Mouse (Mus musculus): ENCODE measurements around the gene Ppp4c.

The Ppp4c gene

GRCm38 (mm10) chr7:126791851-126792720 is at the start of gene Ppp4c:
TSS of gene Ppp4c (minus strand) at chr7:126792496.
- peak; percentile 92 for DNase-seq (ENCODE audit: extremely low read depth, insufficient read length, low spot score)

- no peak for DNase-seq (ENCODE audit: extremely low read depth, insufficient read length, low spot score)
These were observed 41.0 kb upstream of the Ppp4c start for GRCm38 (mm10) chr7:126833294-126833693.

- DNase-seq (ENCODE audit: extremely low read depth, insufficient read length, low spot score) = peak; percentile 63
These were observed 39.8 kb upstream of the Ppp4c start for GRCm38 (mm10) chr7:126832036-126832598.

- DNase-seq (ENCODE audit: extremely low read depth, insufficient read length, low spot score) = no peak
These were observed 39.2 kb upstream of the Ppp4c start, which contains the start of gene 4930451I11Rik for GRCm38 (mm10) chr7:126831539-126831938. TSS of gene 4930451I11Rik (minus strand) at chr7:126831639.

- no peak for DNase-seq (ENCODE audit: extremely low read depth, insufficient read length, low spot score)
These were observed 33.7 kb upstream of the Ppp4c start for GRCm38 (mm10) chr7:126825952-126826351.

GRCm38 (mm10) chr7:126825403-126825802 is 33.1 kb upstream of the Ppp4c start:
- no peak for DNase-seq (ENCODE audit: extremely low read depth, insufficient read length, low spot score)

GRCm38 (mm10) chr7:126823940-126824339 is 31.6 kb upstream of the Ppp4c start:
- DNase-seq (ENCODE audit: extremely low read depth, insufficient read length, low spot score) = no peak

- no peak for DNase-seq (ENCODE audit: extremely low read depth, insufficient read length, low spot score)
These were observed 31.0 kb upstream of the Ppp4c start for GRCm38 (mm10) chr7:126823202-126823711.

GRCm38 (mm10) chr7:126822741-126823140 is 30.4 kb upstream of the Ppp4c start:
- DNase-seq (ENCODE audit: extremely low read depth, insufficient read length, low spot score) = no peak

- DNase-seq (ENCODE audit: extremely low read depth, insufficient read length, low spot score) = peak; percentile 51
These were observed 29.7 kb upstream of the Ppp4c start for GRCm38 (mm10) chr7:126821835-126822511.

- no peak for DNase-seq (ENCODE audit: extremely low read depth, insufficient read length, low spot score)
These were observed 26.5 kb upstream of the Ppp4c start for GRCm38 (mm10) chr7:126818818-126819217.

GRCm38 (mm10) chr7:126817595-126817994 is 25.3 kb upstream of the Ppp4c start:
- no peak for DNase-seq (ENCODE audit: extremely low read depth, insufficient read length, low spot score)

- no peak for DNase-seq (ENCODE audit: extremely low read depth, insufficient read length, low spot score)
These were observed 24.2 kb upstream of the Ppp4c start for GRCm38 (mm10) chr7:126816494-126816893.

GRCm38 (mm10) chr7:126815726-126816222 is 23.5 kb upstream of the Ppp4c start:
- DNase-seq (ENCODE audit: extremely low read depth, insufficient read length, low spot score) = no peak

GRCm38 (mm10) chr7:126809723-126810369 is 17.6 kb upstream of the Ppp4c start:
- no peak for DNase-seq (ENCODE audit: extremely low read depth, insufficient read length, low spot score)

- peak; percentile 92 for DNase-seq (ENCODE audit: extremely low read depth, insufficient read length, low spot score)
These were observed 16.6 kb upstream of the Ppp4c start for GRCm38 (mm10) chr7:126808703-126809455.

GRCm38 (mm10) chr7:126807405-126807804 is 15.1 kb upstream of the Ppp4c start:
- peak; percentile 61 for DNase-seq (ENCODE audit: extremely low read depth, insufficient read length, low spot score)

- DNase-seq (ENCODE audit: extremely low read depth, insufficient read length, low spot score) = peak; percentile 65
These were observed 14.7 kb upstream of the Ppp4c start for GRCm38 (mm10) chr7:126806956-126807355.

- DNase-seq (ENCODE audit: extremely low read depth, insufficient read length, low spot score) = no peak
These were observed 11.5 kb upstream of the Ppp4c start for GRCm38 (mm10) chr7:126803751-126804150.

GRCm38 (mm10) chr7:126803181-126803580 is 10.9 kb upstream of the Ppp4c start:
- no peak for DNase-seq (ENCODE audit: extremely low read depth, insufficient read length, low spot score)

Data from 3134 (cell line).